Mouse (Mus musculus) CH12.LX (cell line): ENCODE data around the gene Mlxip. TPM values are rescaled to one million over a fixed set of nuclear protein-coding genes. Genes with fewer than 3 reads are reported as not detected.

Experiments used
- DNase-seq: peaks from one replicate; pipeline ENCODE4 v3.0.0-alpha.2; 2013; ENCODE audit errors: extremely low read depth
- H3K27ac ChIP-seq: 2 replicates; pipeline ENCODE4 v1.5.1; 2012; ENCODE audit warnings: low read depth, mild to moderate bottlenecking, control low read depth, moderate library complexity; ENCODE audit not compliant: insufficient read depth
- H3K27me3 ChIP-seq: replicated peaks from 2 replicates; pipeline ENCODE3; 2012; ENCODE audit warnings: inconsistent platforms
- H3K36me3 ChIP-seq, 2 experiments: replicated peaks in 1 of 2; 2 replicates each; pipeline versions ENCODE3 to v1.6.1; 2012; ENCODE audit warnings: inconsistent platforms in 1 of 2, low read length in 1 of 2, mild to moderate bottlenecking in 1 of 2, mixed read lengths in 1 of 2, moderate library complexity in 1 of 2; ENCODE audit not compliant: control insufficient read depth in 1 of 2, insufficient read depth in 1 of 2
- H3K4me1 ChIP-seq, 2 experiments: 2 replicates each; pipeline ENCODE4 v1.6.1; 2012; ENCODE audit warnings: inconsistent platforms in 1 of 2, moderate library complexity in 1 of 2; ENCODE audit not compliant: insufficient read depth in 2 of 2, control insufficient read depth in 1 of 2
- H3K4me2 ChIP-seq: 2 replicates; pipeline ENCODE4 v1.6.1; 2012; ENCODE audit warnings: low read depth, mild to moderate bottlenecking, control low read depth; ENCODE audit not compliant: poor library complexity, insufficient read depth, severe bottlenecking
- H3K4me3 ChIP-seq, 3 experiments: fragments of 150-350 bp in 1 of 3; sonication (generic) in 1 of 3; replicated peaks in 1 of 3; 2 replicates each; pipeline versions ENCODE3 to v1.5.1; 2011 to 2012; ENCODE audit warnings: low read depth in 2 of 3, low read length in 2 of 3, mild to moderate bottlenecking in 2 of 3, moderate library complexity in 2 of 3, control low read depth in 1 of 3, improper control_type of control experiment in 1 of 3, inconsistent platforms in 1 of 3, mixed read lengths in 1 of 3; ENCODE audit not compliant: poor library complexity in 1 of 3
- H3K79me2 ChIP-seq: replicated peaks from 2 replicates; pipeline ENCODE4 v1.6.1; 2012; ENCODE audit warnings: mild to moderate bottlenecking, moderate library complexity; ENCODE audit not compliant: control insufficient read depth, poor library complexity, insufficient read depth, severe bottlenecking; ENCODE audit errors: extremely low read depth
- H3K9ac ChIP-seq: 2 replicates; pipeline ENCODE4 v1.6.1; 2012; ENCODE audit warnings: low read depth, mild to moderate bottlenecking, control low read depth, moderate library complexity; ENCODE audit not compliant: insufficient read depth
- H3K9me3 ChIP-seq: replicated peaks from 2 replicates; pipeline ENCODE3; 2012; ENCODE audit warnings: low read length, inconsistent platforms, mixed read lengths
- CHD1 ChIP-seq: IDR thresholded peaks from 2 replicates; pipeline ENCODE4 v1.6.1; 2012; ENCODE audit warnings: low read depth, low read length, improper control_type of control experiment, inconsistent platforms
- CTCF ChIP-seq, 2 experiments: IDR thresholded peaks in 1 of 2; conservative IDR thresholded peaks in 1 of 2; 2 replicates each; pipeline ENCODE4 v1.5.1; 2011 to 2012; ENCODE audit warnings: low read depth in 2 of 2, low read length in 2 of 2, improper control_type of control experiment in 1 of 2, inconsistent platforms in 1 of 2, mild to moderate bottlenecking in 1 of 2, moderate library complexity in 1 of 2
- E2F4 ChIP-seq: IDR thresholded peaks from 2 replicates; pipeline ENCODE4 v1.6.1; 2011; ENCODE audit warnings: low read depth, low read length, improper control_type of control experiment; ENCODE audit not compliant: insufficient replicate concordance
- ELF1 ChIP-seq: IDR thresholded peaks from 2 replicates; pipeline ENCODE4 v1.6.1; 2014; ENCODE audit warnings: low read depth, mild to moderate bottlenecking, inconsistent platforms, low read length, improper control_type of control experiment
- ETS1 ChIP-seq: conservative IDR thresholded peaks from 2 replicates; pipeline ENCODE4 v1.6.1; 2012; ENCODE audit warnings: low read depth, mild to moderate bottlenecking, inconsistent platforms, low read length, improper control_type of control experiment, moderate library complexity
- GABPA ChIP-seq: IDR thresholded peaks from 2 replicates; pipeline ENCODE4 v1.6.1; 2012; ENCODE audit warnings: low read depth, low read length, improper control_type of control experiment, inconsistent platforms; ENCODE audit not compliant: insufficient replicate concordance
- HCFC1 ChIP-seq: IDR thresholded peaks from 2 replicates; pipeline ENCODE4 v1.6.1; 2012; ENCODE audit warnings: low read depth, mild to moderate bottlenecking, inconsistent platforms, low read length, improper control_type of control experiment
- IRF4 ChIP-seq: IDR thresholded peaks from 2 replicates; pipeline ENCODE4 v1.6.1; 2014; ENCODE audit warnings: low read depth, mild to moderate bottlenecking, inconsistent platforms, low read length, improper control_type of control experiment
- MAFK ChIP-seq: IDR thresholded peaks from 2 replicates; pipeline ENCODE4 v1.6.1; 2011; ENCODE audit warnings: low read length, improper control_type of control experiment; ENCODE audit not compliant: insufficient replicate concordance
- MAZ ChIP-seq: IDR thresholded peaks from 2 replicates; pipeline ENCODE4 v1.6.1; 2012; ENCODE audit warnings: low read depth, mild to moderate bottlenecking, inconsistent platforms, low read length, improper control_type of control experiment, moderate library complexity
- MEF2A ChIP-seq: IDR thresholded peaks from 2 replicates; pipeline ENCODE4 v1.6.1; 2014; ENCODE audit warnings: low read depth, mild to moderate bottlenecking, inconsistent platforms, low read length, improper control_type of control experiment, borderline replicate concordance
- MXI1 ChIP-seq: IDR thresholded peaks from 2 replicates; pipeline ENCODE4 v1.6.1; 2011; ENCODE audit warnings: mild to moderate bottlenecking, low read depth, low read length, improper control_type of control experiment
- PAX5 ChIP-seq: IDR thresholded peaks from 2 replicates; pipeline ENCODE4 v1.6.1; 2012; ENCODE audit warnings: low read length, inconsistent platforms, mixed read lengths
- RAD21 ChIP-seq: IDR thresholded peaks from 2 replicates; pipeline ENCODE4 v1.6.1; 2011; ENCODE audit warnings: low read depth, mild to moderate bottlenecking, low read length, improper control_type of control experiment, moderate library complexity
- TBP ChIP-seq: conservative IDR thresholded peaks from 2 replicates; pipeline ENCODE4 v1.6.1; 2011; ENCODE audit warnings: low read depth, low read length, improper control_type of control experiment
- USF1 ChIP-seq: IDR thresholded peaks from 2 replicates; pipeline ENCODE4 v1.6.1; 2014; ENCODE audit warnings: low read depth, mild to moderate bottlenecking, inconsistent platforms, low read length, improper control_type of control experiment
- ZC3H11A ChIP-seq: IDR thresholded peaks from 2 replicates; pipeline ENCODE4 v1.6.1; 2012; ENCODE audit warnings: low read depth, mild to moderate bottlenecking, inconsistent platforms, low read length, improper control_type of control experiment
- ZKSCAN1 ChIP-seq: IDR thresholded peaks from 2 replicates; pipeline ENCODE4 v1.6.1; 2012; ENCODE audit warnings: low read depth, inconsistent platforms, low read length, improper control_type of control experiment, borderline replicate concordance
- ZMIZ1 ChIP-seq: IDR thresholded peaks from 2 replicates; pipeline ENCODE4 v1.6.1; 2012; ENCODE audit warnings: low read depth, mild to moderate bottlenecking, inconsistent platforms, low read length, improper control_type of control experiment
- dilution Hi-C: fragments of 300-500 bp; cut with MboI; formaldehyde crosslinking; loops from 2 replicates; pipeline ENCODE4 v1.14.3; 2020; ENCODE audit warnings: low sequenced_read_pairs; ENCODE audit not compliant: extremely low pct_unique_long_range_greater_than_20kb, extremely low pct_ligation_motif_present
- in situ Hi-C: fragments of 300-500 bp; cut with MboI; formaldehyde crosslinking; loops from 3 replicates; pipeline ENCODE4 v1.14.3; 2019; ENCODE audit warnings: low sequenced_read_pairs, low pct_ligation_motif_present, low pct_unique_long_range_greater_than_20kb, mixed read lengths
- polyA plus RNA-seq: library from polyadenylated mRNA; unstranded; fragments of >175 nt; gene quantifications from 2 replicates; pipeline ENCODE4 v1.2.1, GENCODE M21; 2012; ENCODE audit warnings: low read depth; ENCODE audit not compliant: insufficient read length
- total RNA-seq, 2 experiments: library from RNA; depleted of rRNA; stranded (reverse); fragments of 300-350 nt in 1 of 2; fragments of >200 nt in 1 of 2; gene quantifications; 2 replicates each; pipeline ENCODE4 v1.2.3; 2012 to 2014

The Mlxip gene
- total and polyA plus RNA-seq, 3 experiments = 4.3 to 17.9 (median 7.4) TPM

- dilution Hi-C loops = no loop called here
- H3K36me3 ChIP-seq = peaks cover 5 to 46% of the 10 kb centered on the region in 2 experiments
- H3K4me2 ChIP-seq = no peak overlapping the region
- no peak overlapping the region for H3K4me3 ChIP-seq
- TF ChIP-seq ZMIZ1 (no peak), HCFC1 (no peak), MAZ (no peak), GABPA (no peak), CHD1 (no peak), PAX5 (no peak), E2F4 (no peak), MXI1 (no peak), CTCF (conservative IDR thresholded peaks at IDR 0.05 in 1 of 2, IDR thresholded peaks at IDR 0.05 in 1 of 2; ENCODE audit: low read depth in 2 of 2, low read length in 2 of 2) (no peak)
- TF ChIP-seq, all 38 proteins: peak for 0
- in situ Hi-C loops = no loop called here
- Histone ChIP-seq H3K4me1 (no peaks in the 10 kb centered on the region), H3K27me3 (no peaks in the 10 kb centered on the region), H3K9me3 (peaks cover 7% of the 10 kb centered on the region), H3K79me2 (peaks cover 3% of the 10 kb centered on the region; the same call in 1 of the 2 replicates), H3K27ac (no peak overlapping the region), H3K9ac (no peak overlapping the region)
- no peak for DNase-seq
Measured at GRCm38 (mm10) chr5:123423885-123424284, 29.3 kb downstream of the Mlxip start.

GRCm38 (mm10) chr5:123427556-123427955 lies 33.0 kb downstream of the Mlxip start:
- Histone ChIP-seq H3K4me3 (no peak overlapping the region), H3K4me2 (no peak overlapping the region), H3K9ac (no peak overlapping the region), H3K27me3 (no peaks in the 10 kb centered on the region), H3K79me2 (no peaks in the 10 kb centered on the region; the same call in 1 of the 2 replicates), H3K9me3 (peaks cover 7% of the 10 kb centered on the region), H3K27ac (no peak overlapping the region), H3K36me3 (peaks cover 0 to 33% of the 10 kb centered on the region in 2 experiments), H3K4me1 (peaks cover 19 to 27% of the 10 kb centered on the region in 2 experiments; a peak in 3 of 4 replicates)
- in situ Hi-C loops (no loop called here), dilution Hi-C loops (no loop called here)
- DNase-seq = no peak
- TF ChIP-seq USF1 (no peak), MEF2A (no peak), ZC3H11A (no peak), RAD21 (no peak), IRF4 (no peak), TBP (no peak), MAFK (no peak), ELF1 (no peak), ETS1 (no peak), CHD1 (no peak), ZKSCAN1 (no peak)
